Mouse (Mus musculus) lung, adult 2 months (tissue): ENCODE measurements around the gene Pigr.

ENCODE experiments used
- CTCF ChIP-seq: fragments of 200-500 bp; IDR thresholded peaks from 2 replicates; pipeline ENCODE4 v1.5.1; 2011; ENCODE audit warnings: mild to moderate bottlenecking, low read length, control low read depth; ENCODE audit not compliant: insufficient read depth
- POLR2A ChIP-seq: fragments of 200-500 bp; IDR thresholded peaks from 2 replicates; pipeline ENCODE4 v1.6.1; 2011; ENCODE audit warnings: low read depth, mild to moderate bottlenecking, control low read depth, low read length, borderline replicate concordance; ENCODE audit errors: extremely low read depth

DNA sequence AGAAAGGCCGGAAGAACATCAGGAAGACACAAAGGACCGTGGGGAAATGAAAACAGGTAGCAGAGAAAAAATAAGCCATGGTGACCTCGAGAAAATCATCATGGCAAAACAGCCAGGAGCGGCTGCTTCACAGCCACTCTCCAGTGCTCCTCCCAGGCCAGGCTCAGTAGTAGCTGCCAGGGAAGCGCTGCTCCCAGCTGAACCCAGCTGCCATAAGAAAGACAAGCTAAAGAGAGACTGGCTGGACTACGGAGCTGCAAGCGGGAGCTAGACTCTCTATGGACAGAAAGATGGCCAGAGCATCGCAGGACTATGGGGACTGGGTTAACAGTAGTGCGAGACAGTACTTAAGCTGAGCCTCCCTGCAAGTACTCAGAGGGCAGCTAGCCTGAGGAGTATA, 28.3 kb downstream of the Pigr start:
- TF ChIP-seq CTCF = no peak
- no peak for TF ChIP-seq POLR2A
